Mouse (Mus musculus) heart, postnatal 0 days (tissue): ENCODE results near the gene Uba5.

ENCODE experiments used
- CTCF ChIP-seq: IDR thresholded peaks from 2 replicates; pipeline ENCODE4 v1.5.1; 2016; ENCODE audit warnings: antibody characterized with exemption, control low read depth, low read depth
- EP300 ChIP-seq: IDR thresholded peaks from 2 replicates; pipeline ENCODE4 v1.6.1; 2016; ENCODE audit warnings: antibody characterized with exemption, low read depth

- TF ChIP-seq CTCF (no peak), EP300 (no peak)
These were observed 22.6 kb downstream of the Uba5 start, which contains the start of gene Gm28305 for GRCm38 (mm10) chr9:104040362-104040761.
